Mouse (Mus musculus): ENCODE data around the gene Trappc6a. TPM values are rescaled to one million over a fixed set of nuclear protein-coding genes. Genes with fewer than 3 reads are reported as not detected.
"Not testable (repeated sequence)": the region's sequence is repeated elsewhere in the genome, so short reads cannot be mapped to it uniquely, and the experiment has no call there.

Trappc6a gene
- total RNA-seq, 2 experiments from 2014 or later: 76.6 to 80.9 TPM

DNA sequence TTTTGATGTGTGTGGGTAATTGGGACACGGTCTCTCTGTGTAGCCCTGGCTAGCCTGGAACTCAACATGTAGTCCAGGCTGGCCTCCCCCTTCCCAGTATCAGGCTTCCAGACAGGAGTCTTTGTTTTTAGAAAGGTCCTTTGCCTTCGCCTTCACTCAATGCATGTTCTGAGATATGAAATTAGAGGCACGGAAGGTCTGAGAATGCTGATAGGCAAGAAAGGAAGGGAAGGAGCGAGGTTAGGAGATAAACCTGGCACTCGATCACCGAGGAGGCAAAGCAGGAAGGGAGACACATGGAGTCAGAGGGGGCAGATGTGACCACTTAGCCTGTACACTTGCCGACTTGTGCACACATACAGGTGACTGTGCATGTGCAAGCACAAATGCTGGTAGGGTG is 21.6 kb upstream of the Trappc6a start:
- no peak for DNase-seq

DNA sequence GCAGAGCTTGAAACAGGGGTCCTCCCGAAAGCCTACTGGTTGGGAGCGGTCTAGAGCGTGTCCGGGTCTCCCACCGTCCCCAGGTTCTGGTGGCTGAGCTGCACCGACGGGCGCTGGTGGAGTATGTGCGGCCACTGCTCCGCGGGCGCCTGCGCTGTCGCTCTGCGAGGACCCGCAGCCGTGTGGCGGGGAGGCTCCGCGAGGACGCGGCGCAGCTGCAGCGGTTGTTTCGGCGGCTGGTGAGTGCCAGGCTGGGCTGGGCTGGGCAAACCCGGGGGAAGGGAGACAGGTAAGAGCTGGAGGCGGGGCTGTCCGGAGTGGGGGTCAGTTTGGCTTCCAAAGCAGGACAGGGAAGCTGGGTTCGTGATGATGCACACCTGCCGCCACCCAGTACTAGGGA is 18.7 kb upstream of the Trappc6a start:
- no peak for DNase-seq

DNA sequence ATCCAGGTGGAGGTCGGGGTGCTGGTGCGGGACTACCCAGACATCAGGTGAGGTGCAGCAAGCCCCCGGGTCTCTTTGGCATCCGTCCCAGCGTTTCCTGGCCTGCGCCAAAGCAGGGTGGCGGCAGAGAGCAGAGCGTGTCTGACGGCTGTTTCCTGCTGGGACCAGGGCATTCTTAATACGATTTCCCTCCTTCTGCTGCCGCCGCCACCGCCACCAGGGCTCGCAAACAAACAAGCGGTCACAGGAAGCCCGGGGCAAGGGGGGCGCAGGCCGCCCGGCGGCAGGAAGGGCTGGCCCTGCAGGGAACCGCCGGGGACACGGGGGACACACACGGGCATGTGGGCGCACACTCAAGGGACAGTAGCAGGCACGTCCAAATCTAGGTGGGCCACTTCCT is 16.5 kb upstream of the Trappc6a start:
- DNase-seq: peak; percentile 68

DNA sequence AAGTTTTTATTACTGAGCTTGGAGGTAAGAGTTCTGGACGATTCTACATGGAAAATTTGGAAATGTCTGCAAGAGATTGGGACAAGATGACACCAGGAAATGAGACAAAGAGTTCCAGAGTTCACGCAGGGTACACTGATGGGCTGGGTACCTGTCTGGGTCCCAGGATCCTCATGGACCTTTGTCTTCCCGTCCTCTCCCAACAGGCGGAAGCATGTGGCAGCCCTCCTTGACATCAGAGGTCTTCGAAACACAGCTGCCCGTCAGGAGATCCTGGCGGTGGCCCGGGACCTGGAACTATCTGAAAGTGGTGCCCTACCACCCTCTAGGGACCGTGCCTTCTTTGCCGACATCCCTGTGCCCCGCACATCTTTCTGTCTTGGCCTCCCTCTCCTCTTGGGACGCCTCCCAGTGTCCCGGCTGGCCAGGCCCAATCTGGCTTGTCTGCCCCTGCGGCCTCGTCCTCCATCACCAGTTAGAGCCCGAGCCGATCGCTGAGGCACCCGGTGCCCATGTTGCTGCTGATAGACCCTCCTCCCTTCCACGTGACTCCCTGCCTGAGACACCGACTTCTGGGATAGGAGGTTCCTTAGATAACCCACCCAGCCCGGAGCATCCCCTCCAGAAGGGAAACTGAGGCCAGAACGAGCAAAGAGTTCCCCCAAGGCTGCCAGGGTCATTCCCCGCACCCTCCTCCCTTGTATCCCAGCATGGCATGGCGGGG is 13.3 kb upstream of the Trappc6a start:
- peak; percentile 49 for DNase-seq

DNA sequence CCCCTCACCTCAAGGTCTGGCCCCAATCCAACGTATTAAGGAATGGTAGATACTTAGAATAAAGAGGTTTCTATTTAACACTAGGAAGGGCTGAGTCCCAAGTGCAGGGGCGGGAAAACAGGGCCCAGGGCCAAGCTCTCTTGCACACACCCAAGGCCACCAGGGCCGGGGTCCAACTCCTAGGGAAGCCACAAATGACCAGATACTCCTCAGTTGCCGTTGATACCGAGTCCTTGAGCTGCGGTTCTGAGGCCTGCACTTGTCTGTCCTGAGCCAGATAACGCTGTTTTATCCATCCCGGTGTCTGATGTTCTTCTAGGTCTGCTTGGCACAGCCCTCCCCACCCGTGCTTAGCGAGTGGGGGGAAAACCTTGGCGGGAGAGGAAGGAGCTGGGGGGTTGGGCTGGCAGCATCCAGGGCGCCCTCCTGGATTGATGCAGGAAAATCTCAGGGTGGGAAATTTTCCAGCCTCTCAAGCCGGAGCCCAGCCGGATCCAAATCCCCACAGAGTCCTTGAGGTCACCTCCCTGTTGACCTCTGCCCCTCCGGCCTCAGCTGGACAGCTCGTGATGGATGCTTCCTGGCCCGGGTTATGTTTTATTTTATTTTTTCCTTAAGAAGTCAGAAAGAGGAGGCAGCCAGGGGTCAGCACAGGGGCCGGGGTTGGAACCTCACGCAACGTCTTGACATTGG is 12.5 kb upstream of the Trappc6a start:
- DNase-seq: peak; percentile 83

DNA sequence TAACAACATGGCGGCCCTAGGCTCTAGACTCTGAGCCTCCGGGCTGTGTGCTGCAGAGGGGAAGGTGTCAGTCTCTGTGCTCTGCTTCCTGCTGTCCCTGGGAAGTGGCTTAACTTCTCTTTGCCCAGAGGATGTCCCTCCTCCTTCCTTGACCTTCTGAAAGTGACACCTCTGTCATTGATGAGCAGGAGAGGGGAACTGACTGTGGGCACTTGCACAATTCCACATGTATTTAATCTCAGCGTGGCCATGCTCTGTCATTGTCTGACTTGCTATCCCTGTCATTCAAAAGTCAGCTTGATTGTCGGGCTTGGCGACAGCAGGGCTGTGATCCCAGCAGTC is 12.0 kb upstream of the Trappc6a start:
- DNase-seq: no peak

DNA sequence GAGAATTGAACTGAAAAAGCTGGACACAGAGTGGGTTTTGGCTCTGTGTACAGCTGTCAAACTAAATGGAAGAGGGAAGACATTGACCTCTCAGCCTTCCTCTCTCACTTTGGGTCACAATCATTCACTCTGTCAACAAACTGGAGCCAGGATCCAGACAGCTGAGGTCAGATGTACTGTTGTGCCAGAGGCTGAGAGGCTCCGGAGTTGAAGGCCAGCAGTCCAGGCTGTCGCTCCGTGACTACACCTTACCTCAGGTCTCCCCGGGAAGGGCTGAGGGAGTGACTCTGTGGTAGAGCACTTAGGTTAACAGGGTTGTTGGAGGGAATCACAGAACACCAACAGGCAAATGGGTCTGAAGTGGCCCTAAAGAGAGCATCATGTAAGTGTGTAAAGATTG is 9.9 kb upstream of the Trappc6a start:
- DNase-seq: peak; percentile 54

DNA sequence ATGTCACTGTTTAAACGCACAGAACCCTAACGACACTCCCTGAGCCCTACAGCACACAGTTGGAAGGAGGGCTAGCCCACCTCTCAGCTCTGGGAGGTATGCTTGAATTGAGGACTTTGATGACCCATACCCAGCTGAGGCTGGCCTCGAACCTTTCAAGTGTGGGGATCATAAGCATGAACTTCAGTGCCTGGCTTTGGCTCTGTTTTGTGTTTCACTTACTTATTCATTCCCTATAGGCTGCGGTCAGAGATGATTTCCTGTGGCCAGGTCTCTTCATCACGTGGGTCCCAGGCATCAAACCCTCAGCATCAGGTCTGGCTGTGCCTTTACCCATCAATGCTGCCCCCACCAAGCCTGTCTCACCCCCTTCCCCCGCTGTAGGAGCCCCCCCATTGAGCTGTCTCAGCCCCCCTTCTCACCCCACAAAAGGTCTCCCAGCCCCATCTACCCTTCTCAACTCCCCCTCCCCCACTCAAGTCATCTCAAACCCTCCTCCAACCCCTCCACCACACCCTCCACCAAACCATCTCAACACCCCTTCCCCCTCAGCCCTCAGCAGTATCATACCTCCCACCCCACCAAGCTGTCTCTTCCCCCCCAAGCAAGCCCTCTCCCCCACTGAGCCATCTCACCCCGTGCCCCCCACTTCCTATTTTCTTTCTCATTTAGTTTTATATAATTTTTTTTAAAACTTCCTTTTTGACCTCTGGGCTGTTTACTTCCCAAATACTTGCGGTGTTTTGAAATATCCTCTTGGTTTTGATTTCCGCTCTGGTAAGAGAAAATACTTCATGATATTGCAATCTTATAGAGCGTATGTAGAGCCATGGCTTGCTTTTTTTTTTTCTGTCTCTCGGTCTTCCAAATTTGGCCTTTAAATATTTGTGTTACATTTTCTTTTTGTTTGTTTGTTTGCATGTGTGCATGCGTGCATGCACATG is 7.5 kb upstream of the Trappc6a start:
- DNase-seq: no peak

DNA sequence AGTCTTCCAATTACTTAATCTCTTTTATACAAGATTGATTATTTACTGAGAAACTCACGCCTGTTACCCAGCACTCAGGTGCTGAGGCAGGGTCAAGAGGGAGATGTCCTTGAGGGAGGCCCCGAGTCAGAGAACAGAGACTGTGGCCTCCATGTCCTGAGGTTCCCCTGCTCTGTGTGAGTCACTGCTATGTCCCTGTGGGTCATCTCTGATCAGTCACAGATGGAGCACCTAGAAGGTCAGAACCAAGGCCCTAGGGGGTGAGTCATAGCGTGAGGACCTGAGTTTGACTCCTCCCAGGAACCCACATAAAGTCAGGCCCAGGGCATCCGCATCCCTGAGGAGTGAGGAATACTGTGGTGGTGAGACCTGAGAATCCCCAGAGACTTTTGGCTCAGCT is 6.5 kb upstream of the Trappc6a start:
- DNase-seq: peak; percentile 75

DNA sequence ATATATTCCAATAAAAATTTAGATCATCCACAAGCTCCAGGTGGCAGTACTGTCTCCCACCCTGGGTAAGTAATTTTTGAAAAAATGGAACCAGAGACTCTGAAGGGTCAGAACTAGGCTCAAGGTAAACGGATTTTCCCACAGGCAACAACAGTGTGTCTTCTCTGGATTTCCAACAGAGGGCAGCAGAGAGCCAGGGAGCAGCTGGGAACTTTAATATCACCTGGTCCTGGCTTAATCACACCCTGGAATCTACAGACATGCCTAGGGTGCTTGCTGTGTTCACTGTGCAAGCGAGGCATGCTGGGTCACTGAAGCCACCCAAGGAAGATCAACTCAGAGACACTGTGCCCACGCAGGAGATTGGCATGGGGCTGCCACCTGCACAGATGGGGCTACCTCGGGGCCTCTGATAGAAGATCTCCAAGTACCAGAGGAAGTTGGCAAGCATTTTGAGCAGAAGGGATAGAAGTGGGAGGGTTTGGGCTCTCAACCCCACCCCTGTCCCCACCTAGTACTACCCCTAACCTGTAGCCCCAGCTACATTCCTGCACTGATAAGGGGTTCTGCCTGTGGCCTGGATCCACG is 4.6 kb upstream of the Trappc6a start:
- peak; percentile 73 for DNase-seq

DNA sequence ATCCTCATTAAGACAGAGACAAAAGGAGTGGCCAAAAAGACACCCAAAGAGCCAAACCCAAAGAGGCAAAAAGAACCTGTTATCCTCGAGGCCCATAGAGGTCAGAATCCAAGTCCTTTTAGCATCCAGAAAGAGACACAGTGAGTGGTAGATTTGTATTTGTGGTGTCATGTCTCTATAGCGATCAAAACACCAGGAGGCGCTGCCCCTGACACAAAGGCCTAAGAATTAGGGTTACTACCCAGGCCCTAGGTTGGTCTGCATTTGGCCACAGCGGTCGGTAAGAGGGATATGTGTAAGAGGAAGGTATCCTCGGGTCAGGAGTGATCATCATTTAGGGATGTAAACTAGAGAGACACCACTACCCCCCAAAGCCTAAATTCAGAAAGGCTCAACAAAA is 1.9 kb upstream of the Trappc6a start:
- DNase-seq: no peak

DNA sequence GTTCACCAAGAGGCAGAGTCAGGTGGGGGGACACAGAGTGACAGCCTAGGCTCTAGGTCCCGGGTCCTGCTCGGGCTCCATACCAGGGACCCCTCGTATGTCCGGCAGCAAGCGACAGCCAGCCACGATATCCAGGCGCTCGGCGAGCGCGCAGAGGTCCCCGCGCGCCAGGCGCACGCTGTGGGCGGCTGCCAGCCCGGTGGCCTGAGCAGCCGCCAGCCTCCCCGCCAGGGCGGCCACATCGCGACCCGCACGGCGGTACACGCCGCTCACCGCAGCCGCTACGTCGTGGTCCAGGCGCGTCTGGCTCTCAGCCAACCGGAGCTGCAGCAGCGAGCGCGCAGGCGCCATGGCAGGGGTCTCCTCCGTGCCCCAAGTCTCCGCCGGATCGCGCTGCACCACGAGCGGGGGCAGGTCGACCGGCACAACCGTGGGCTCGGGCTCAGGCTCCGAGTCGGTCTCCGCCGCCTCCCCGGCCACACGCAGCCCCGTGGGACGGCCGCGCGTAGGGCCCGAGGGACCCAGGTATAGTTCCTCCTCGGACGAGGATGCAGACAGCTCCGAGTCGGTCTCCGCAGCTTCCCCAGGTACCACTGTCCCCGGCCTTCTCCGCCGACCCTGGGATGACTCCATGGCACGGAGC is 1.1 kb upstream of the Trappc6a start:
- peak; percentile 71 for DNase-seq

DNA sequence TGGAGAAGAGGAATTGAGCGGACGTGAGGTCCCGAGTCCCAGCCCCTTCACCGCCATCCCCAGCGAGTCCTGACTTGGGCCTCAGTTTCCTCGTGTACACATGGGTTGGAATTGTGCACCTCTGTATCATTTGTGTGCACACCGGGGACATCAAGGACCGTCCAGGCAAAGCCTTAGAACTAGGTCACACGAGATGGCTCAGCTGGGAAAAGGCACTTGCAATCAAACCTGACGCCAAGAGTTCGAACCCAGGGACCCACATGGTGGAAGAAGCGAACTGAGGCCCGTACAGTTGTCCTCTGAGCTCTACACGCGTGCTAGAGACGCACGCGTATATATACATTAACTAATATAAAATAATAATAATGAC is 598 bp upstream of the Trappc6a start:
- no peak for DNase-seq

DNA sequence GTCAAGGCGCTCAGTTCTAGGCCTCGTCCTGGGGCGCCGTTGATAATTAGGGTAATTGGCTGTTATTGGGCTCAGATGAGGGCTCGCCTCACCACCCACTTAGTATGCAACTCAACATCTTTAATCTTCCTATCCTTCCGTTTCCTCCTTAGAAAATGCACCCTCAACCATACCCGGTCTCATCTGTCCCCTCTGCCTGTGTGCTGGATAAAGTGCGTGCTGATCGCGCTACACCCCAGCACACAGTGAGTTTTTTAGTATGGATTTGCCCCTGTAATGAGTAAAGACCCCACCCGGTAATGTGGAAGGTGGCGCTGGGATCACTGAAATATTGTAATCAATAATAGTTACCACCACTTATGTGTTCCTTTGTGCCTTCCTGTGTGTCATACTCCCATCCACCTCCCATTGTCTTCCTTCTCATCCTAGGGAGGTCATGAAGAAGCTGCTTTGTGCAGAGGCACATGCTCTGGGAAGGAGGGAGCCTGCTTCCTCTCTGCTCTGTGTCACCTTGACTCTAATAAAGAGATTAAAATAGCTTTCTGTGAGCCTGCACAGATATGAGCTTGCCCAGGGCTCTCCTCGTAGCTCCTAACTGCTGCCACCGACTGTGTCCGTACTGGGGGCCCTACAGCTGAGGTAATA is 851 bp downstream of the Trappc6a start:
- DNase-seq: no peak

DNA sequence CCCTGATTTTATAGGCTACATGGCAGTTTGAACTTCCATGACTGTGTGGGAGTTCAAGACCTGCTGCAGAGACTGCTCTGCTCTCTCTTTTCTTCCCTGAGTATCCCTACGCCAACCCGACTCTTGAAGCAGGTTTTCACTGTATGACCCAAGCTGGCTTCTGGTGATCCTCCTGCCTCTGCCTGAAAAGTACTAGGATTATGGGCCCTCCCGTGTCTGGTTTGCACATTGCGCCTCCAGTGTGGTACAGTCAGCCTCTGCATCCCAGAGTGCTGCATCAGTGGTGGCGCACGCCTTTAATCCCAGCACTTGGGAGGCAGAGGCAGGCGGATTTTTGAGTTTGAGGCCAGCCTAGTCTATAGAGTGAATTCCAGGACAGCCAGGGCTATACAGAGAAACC is 1.6 kb downstream of the Trappc6a start:
- no peak for DNase-seq

DNA sequence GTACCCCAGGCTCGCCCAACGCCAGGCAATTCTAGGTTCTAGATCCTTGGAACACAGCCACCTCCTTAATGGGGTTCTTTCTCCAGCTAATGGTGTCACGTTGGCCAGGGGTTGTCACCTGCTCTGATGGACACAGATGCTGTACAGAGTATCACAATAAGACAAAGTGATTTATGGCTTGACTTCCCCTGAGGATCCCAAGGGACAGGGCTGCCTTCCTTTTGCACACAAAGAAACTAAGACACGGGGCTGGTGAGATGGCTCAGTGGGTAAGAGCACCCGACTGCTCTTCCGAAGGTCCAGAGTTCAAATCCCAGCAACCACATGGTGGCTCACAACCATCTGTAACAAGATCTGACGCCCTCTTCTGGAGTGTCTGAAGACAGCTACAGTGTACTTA is 3.7 kb downstream of the Trappc6a start:
- DNase-seq: not testable (repeated sequence)

DNA sequence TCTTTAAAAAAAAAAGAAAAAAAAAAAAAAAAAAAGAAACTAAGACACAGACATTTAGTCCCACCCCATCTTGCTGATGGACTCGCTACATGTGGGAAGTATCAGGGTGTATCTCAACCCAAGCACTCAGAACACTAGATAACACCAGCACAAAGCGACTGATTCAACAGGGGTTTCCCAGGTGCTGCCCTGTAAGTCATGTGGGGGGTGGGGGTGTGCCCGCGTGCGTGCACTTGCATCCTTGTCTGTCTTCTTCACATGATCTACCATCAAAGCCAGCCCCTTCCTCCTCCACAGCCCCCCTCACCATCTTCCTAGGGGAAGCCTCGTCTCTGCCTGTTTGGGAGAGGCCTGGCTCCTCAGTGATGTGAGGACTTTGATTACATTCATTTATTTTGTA is 4.2 kb downstream of the Trappc6a start:
- no peak for DNase-seq

DNA sequence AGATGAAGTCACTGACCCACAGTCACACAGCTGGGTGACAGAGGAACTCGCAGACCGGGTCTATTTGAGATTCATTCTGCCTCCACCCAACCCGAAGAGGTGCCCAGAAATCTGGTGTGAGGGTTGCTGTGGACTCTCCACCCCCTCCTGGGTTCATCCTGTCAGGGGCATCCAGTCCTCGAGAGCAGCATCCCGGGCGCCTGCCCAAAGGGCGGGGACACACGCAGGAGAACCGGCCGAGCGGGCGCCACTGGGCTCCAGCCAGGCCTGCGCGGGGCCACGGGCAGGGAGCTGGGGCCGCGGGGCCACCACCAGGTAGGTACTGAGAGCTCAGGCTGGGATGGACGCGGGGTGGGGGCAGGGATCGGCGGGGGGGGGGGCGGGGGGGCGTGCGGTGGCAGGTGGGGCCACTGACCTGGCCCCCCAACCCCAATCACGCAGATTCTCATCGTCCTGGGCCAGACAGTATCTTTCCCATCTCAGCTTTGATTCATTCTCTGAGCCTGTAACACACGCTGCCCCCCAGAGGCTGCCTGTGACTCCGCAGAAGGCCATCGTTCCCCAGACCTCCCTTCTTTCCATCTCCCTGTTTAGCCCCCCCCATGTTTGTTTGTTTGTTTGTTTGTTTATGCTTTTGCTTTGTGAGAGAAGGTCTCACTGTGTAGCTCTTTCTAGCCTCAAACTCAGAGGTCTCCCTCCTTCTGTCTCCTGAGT is 9.6 kb downstream of the Trappc6a start, which contains the start of gene Nkpd1:
TSS of gene Nkpd1 (plus strand) at position 187 of the 714 bp plus-strand sequence.
- DNase-seq: peak; percentile 47

DNA sequence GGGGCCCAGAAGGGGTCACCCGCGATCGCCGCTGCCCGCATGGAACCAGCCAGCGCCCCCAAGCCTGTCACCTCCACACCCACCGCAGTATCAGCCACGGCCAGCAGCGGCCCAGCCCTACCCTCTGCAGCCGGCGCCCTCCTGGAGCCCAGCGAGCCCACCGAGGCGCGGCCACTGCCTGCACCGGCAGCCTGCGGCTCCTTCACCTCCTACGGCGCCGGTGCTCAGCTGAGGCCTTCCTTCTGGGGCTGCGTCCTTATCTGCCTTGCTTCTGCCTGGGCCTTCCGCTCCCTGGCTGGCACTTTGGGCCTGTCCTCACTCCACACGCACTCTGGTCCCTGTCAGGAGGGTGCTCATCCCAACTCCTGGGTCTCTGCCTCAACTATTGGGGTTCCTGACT is 11.8 kb downstream of the Trappc6a start:
- no peak for DNase-seq

DNA sequence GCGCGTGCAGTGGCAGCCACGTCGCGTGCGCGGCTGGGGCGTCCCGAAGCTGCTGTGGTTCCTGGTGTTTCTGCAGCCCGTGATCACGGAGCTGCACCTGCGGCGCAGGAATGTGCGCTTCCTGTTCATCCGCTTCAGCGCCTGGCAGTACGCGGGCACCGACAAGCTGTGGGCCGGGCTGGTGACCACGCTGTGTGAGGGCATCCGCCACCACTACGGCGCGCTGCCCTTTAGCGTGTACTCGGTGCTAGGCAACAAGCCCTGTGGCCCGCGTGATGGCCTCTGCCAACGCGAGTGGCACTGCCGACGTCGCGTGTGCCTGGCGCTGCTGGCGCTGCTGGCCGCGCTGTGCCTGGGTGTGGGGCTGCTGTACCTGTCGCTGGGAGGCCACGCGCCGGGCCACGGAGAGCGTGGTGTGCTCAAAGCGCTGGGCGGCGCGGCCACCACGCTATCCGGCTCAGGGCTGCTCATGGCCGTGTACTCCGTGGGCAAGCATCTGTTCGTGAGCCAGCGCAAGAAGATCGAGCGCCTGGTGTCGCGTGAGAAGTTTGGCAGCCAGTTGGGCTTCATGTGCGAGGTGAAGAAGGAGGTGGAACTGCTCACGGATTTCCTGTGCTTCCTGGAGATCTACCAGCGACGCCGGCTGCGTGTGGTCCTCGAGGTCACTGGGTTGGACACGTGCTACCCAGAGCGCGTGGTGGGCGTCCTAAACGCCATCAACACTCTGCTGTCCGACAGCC is 15.0 kb downstream of the Trappc6a start:
- DNase-seq: peak; percentile 38
